Mouse (Mus musculus) hindbrain, postnatal 0 days (tissue): ENCODE measurements around the gene Slc22a23. TPM values are rescaled to one million over a fixed set of nuclear protein-coding genes. Genes with fewer than 3 reads are reported as not detected.

Experiments
- ATAC-seq: fragments of 200-750 bp; cut with Nextera tagmentation; 2 replicates; pipeline ENCODE4 v1.8.0; 2017; ENCODE audit warnings: mild to moderate bottlenecking, moderate TSS enrichment, moderate library complexity
- DNase-seq: peaks from one replicate; pipeline ENCODE4 v3.0.0-alpha.2; 2015; ENCODE audit warnings: low spot score
- H3K27ac ChIP-seq: fragments of 300-500 bp; sonication (generic); 2 replicates; pipeline ENCODE4 v1.5.1; 2014; ENCODE audit warnings: mild to moderate bottlenecking
- H3K27me3 ChIP-seq: fragments of 300-500 bp; sonication (generic); 2 replicates; pipeline ENCODE4 v1.6.1; 2014; ENCODE audit warnings: low read length, mixed read lengths; ENCODE audit not compliant: insufficient read depth
- H3K36me3 ChIP-seq: fragments of 300-500 bp; sonication (generic); 2 replicates; pipeline ENCODE4 v1.6.1; 2014; ENCODE audit warnings: low read length, mixed read lengths; ENCODE audit not compliant: insufficient read depth
- H3K4me1 ChIP-seq: fragments of 300-500 bp; sonication (generic); 2 replicates; pipeline ENCODE4 v1.6.1; 2014; ENCODE audit warnings: antibody characterized with exemption, low read length, mixed read lengths; ENCODE audit not compliant: insufficient read depth
- H3K4me2 ChIP-seq: fragments of 300-500 bp; sonication (generic); 2 replicates; pipeline ENCODE4 v1.6.1; 2014; ENCODE audit warnings: low read depth, mild to moderate bottlenecking, low read length, moderate library complexity, mixed read lengths
- H3K4me3 ChIP-seq: fragments of 300-500 bp; sonication (generic); 2 replicates; pipeline ENCODE4 v1.5.1; 2014; ENCODE audit warnings: low read length
- H3K9ac ChIP-seq: fragments of 300-500 bp; sonication (generic); replicated peaks from 2 replicates; pipeline ENCODE4 v1.6.1; 2014; ENCODE audit warnings: mild to moderate bottlenecking, low read length, moderate library complexity, mixed read lengths
- H3K9me3 ChIP-seq: fragments of 300-500 bp; sonication (generic); 2 replicates; pipeline ENCODE4 v1.6.1; 2016; ENCODE audit warnings: low read length, mixed read lengths
- CTCF ChIP-seq: IDR thresholded peaks from 2 replicates; pipeline ENCODE4 v1.5.1; 2016; ENCODE audit warnings: antibody characterized with exemption, control low read depth, low read depth
- WGBS: fragments of 180-500 bp; shearing (Covaris S2); extraction: QIAGEN DNeasy Blood & Tissue Kit; methylation state at CpG from one replicate; pipeline ENCODE4 v1.1.7; 2014; 5-methylcytosine and 5-hydroxymethylcytosine counted together
- polyA plus RNA-seq: library from polyadenylated mRNA; unstranded; fragments of >200 nt; fragmentation: Nextera tagmentation; extraction: Ambion mirVana; gene quantifications from 2 replicates; pipeline ENCODE4 v1.2.1, GENCODE M21; 2015
- total RNA-seq: library from RNA; depleted of rRNA; stranded (reverse); fragments of >200 nt; gene quantifications from 2 replicates; pipeline ENCODE4 v1.2.3, GENCODE M21; 2014

Slc22a23 gene
- total and polyA plus RNA-seq, 2 experiments from 2014 or later, result 12.9 to 136 TPM

- H3K9ac ChIP-seq, result peak overlapping the region; percentile 92
- no peaks in the 10 kb centered on the region for H3K9me3 ChIP-seq
- H3K36me3 ChIP-seq, result no peaks in the 10 kb centered on the region
- H3K27ac ChIP-seq, result peak overlapping the region; percentile 70
- ATAC-seq (peak; percentile 22), DNase-seq (peak; percentile 49)
- TF ChIP-seq CTCF, result no peak
- peak overlapping the region; percentile 60 for H3K4me3 ChIP-seq
- WGBS, result under 1% methylated on average over 31 of the region's 31 CpGs
- H3K27me3 ChIP-seq, result no peaks in the 10 kb centered on the region
- H3K4me2 ChIP-seq, result peak overlapping the region; percentile 72
- H3K4me1 ChIP-seq, result peaks cover 23% of the 10 kb centered on the region
Observed at GRCm38 (mm10) chr13:34343719-34344375, 1.1 kb downstream of the Slc22a23 start.

- ATAC-seq (no peak), DNase-seq (no peak)
- peak overlapping the region; percentile 72 for H3K4me2 ChIP-seq
- no peaks in the 10 kb centered on the region for H3K36me3 ChIP-seq
- no peaks in the 10 kb centered on the region for H3K9me3 ChIP-seq
- H3K4me1 ChIP-seq, result peaks cover 23% of the 10 kb centered on the region
- no peaks in the 10 kb centered on the region for H3K27me3 ChIP-seq
- WGBS, result 18% methylated on average over 6 of the region's 6 CpGs
- no peak for TF ChIP-seq CTCF
- H3K4me3 ChIP-seq, result peak overlapping the region; percentile 60
- H3K27ac ChIP-seq, result peak overlapping the region; percentile 20; the same call in 1 of the 2 replicates
- H3K9ac ChIP-seq, result peak overlapping the region; percentile 19; the same call in 1 of the 2 replicates
Observed at GRCm38 (mm10) chr13:34342286-34342890, 2.6 kb downstream of the Slc22a23 start.

- Histone ChIP-seq H3K9ac (no peak overlapping the region), H3K4me2 (no peak overlapping the region), H3K36me3 (no peaks in the 10 kb centered on the region), H3K27ac (no peak overlapping the region), H3K9me3 (no peaks in the 10 kb centered on the region), H3K4me3 (no peak overlapping the region), H3K27me3 (no peaks in the 10 kb centered on the region), H3K4me1 (peaks cover 6% of the 10 kb centered on the region)
- ATAC-seq, result no peak
- 97% methylated on average over 1 of the region's 1 CpGs for WGBS
- no peak for DNase-seq
- peak; percentile 23; the same call in 1 of the 2 replicates for TF ChIP-seq CTCF
Observed at GRCm38 (mm10) chr13:34336895-34337294, 8.1 kb downstream of the Slc22a23 start.

- ATAC-seq (no peak), DNase-seq (no peak)
- Histone ChIP-seq H3K4me3 (no peak overlapping the region), H3K4me2 (no peak overlapping the region), H3K36me3 (no peaks in the 10 kb centered on the region), H3K4me1 (no peaks in the 10 kb centered on the region), H3K27ac (no peak overlapping the region), H3K27me3 (no peaks in the 10 kb centered on the region), H3K9me3 (no peaks in the 10 kb centered on the region), H3K9ac (no peak overlapping the region)
- 94% methylated on average over 2 of the region's 2 CpGs for WGBS
- no peak for TF ChIP-seq CTCF
Observed at GRCm38 (mm10) chr13:34334847-34335246, 10.1 kb downstream of the Slc22a23 start.

GRCm38 (mm10) chr13:34332762-34333161 lies 12.2 kb downstream of the Slc22a23 start:
- ATAC-seq (peak; percentile 63), DNase-seq (peak; percentile 27)
- Histone ChIP-seq H3K4me1 (no peaks in the 10 kb centered on the region), H3K27me3 (no peaks in the 10 kb centered on the region), H3K36me3 (no peaks in the 10 kb centered on the region), H3K9me3 (no peaks in the 10 kb centered on the region), H3K9ac (no peak overlapping the region), H3K4me3 (no peak overlapping the region), H3K4me2 (no peak overlapping the region), H3K27ac (no peak overlapping the region)
- WGBS, result 36% methylated on average over 7 of the region's 7 CpGs
- TF ChIP-seq CTCF, result no peak

- Histone ChIP-seq H3K27me3 (no peaks in the 10 kb centered on the region), H3K9ac (no peak overlapping the region), H3K27ac (no peak overlapping the region), H3K9me3 (no peaks in the 10 kb centered on the region), H3K4me1 (no peaks in the 10 kb centered on the region), H3K4me2 (no peak overlapping the region), H3K4me3 (no peak overlapping the region), H3K36me3 (no peaks in the 10 kb centered on the region)
- no peak for DNase-seq
- ATAC-seq, result no peak
- 87% methylated on average over 7 of the region's 7 CpGs for WGBS
- TF ChIP-seq CTCF, result no peak
Observed at GRCm38 (mm10) chr13:34331399-34332186, 13.4 kb downstream of the Slc22a23 start.
